9 mouse cellular contexts compared by ENCODE assay signal in genomic region chr10:69652660-69653059, GRCm38 (mm10).
DNase-seq lines count a peak whose midpoint lies in the region; ATAC-seq and TF ChIP-seq lines count a peak whose summit lies in the region.
"Had no signal": no experiment of that assay in that cellular context is flagged by ENCODE, and none has a peak within 500 bp of the region (broad histone marks: within the 10 kb centered on the region; RNA-seq: fewer than 3 reads in every experiment).

No protein-coding gene starts in this region.

- no peaks in the 10 kb centered on the region for H3K27me3 ChIP-seq in forebrain, embryonic 11.5 days (ENCODE audit: control insufficient read depth, insufficient read depth, low read length)
- H3K27me3 ChIP-seq in forebrain, postnatal 0 days (ENCODE audit: insufficient read depth, low read length) = no peaks in the 10 kb centered on the region
- H3K27me3 ChIP-seq: hindbrain, embryonic 15.5 days had no signal

- no peak overlapping the region for H3K4me2 ChIP-seq in forebrain, embryonic 11.5 days (ENCODE audit: low read depth, low read length, severe bottlenecking)
- H3K4me2 ChIP-seq in forebrain, postnatal 0 days (ENCODE audit: low read depth) = no peak overlapping the region
- H3K4me2 ChIP-seq: hindbrain, embryonic 15.5 days had no signal

- no peak overlapping the region for H3K4me3 ChIP-seq in forebrain, embryonic 11.5 days (ENCODE audit: low read depth, low read length)
- no peak overlapping the region for H3K4me3 ChIP-seq in forebrain, postnatal 0 days (ENCODE audit: low read depth, low read length)
- H3K4me3 ChIP-seq: hindbrain, embryonic 15.5 days had no signal

- no peaks in the 10 kb centered on the region for H3K4me1 ChIP-seq in forebrain, embryonic 11.5 days (replicated peaks; ENCODE audit: control insufficient read depth, insufficient read depth, low read length)
- peaks cover 14% of the 10 kb centered on the region for H3K4me1 ChIP-seq in forebrain, postnatal 0 days (ENCODE audit: insufficient read depth)

- H3K36me3 ChIP-seq in forebrain, embryonic 11.5 days (ENCODE audit: control insufficient read depth, insufficient read depth, low read length) = no peaks in the 10 kb centered on the region
- H3K36me3 ChIP-seq in forebrain, postnatal 0 days (ENCODE audit: insufficient read depth) = no peaks in the 10 kb centered on the region
- H3K36me3 ChIP-seq: hindbrain, embryonic 15.5 days had no signal

- peak; percentile 39 to 50 for ATAC-seq in hematopoietic stem cell, adult 5-6 weeks (replicated peaks in 1 of 2; ENCODE audit: insufficient read depth in 1 of 2, low FRiP score in 2 of 2, low TSS enrichment in 1 of 2, low read depth in 1 of 2, poor library complexity in 2 of 2, severe bottlenecking in 2 of 2)
- ATAC-seq in forebrain, embryonic 11.5 days (replicated peaks; ENCODE audit: low FRiP score) = no peak
- no peak for ATAC-seq in forebrain, postnatal 0 days
- ATAC-seq in frontal cortex, adult (ENCODE audit: low TSS enrichment) = no peak

- TF ChIP-seq CTCF in forebrain, postnatal 0 days (IDR thresholded peaks at IDR 0.05; ENCODE audit: low read depth) = no peak

- no peaks in the 10 kb centered on the region for H3K9me3 ChIP-seq in forebrain, embryonic 11.5 days (ENCODE audit: control insufficient read depth, low read length)
- H3K9me3 ChIP-seq in forebrain, postnatal 0 days (ENCODE audit: low read length) = no peaks in the 10 kb centered on the region
- H3K9me3 ChIP-seq: hindbrain, embryonic 15.5 days had no signal

- WGBS in forebrain, embryonic 11.5 days = 82% methylated on average over 5 of the region's 5 CpGs
- 44% methylated on average over 5 of the region's 5 CpGs for WGBS in forebrain, postnatal 0 days

- no peak overlapping the region for H3K27ac ChIP-seq in forebrain, embryonic 11.5 days (ENCODE audit: low read depth, low read length)
- H3K27ac ChIP-seq in forebrain, postnatal 0 days (ENCODE audit: low read depth, low read length) = no peak overlapping the region
- H3K27ac ChIP-seq: hindbrain, embryonic 15.5 days had no signal

- H3K9ac ChIP-seq in forebrain, embryonic 11.5 days (ENCODE audit: low read length) = no peak overlapping the region
- no peak overlapping the region for H3K9ac ChIP-seq in forebrain, postnatal 0 days
- H3K9ac ChIP-seq: hindbrain, embryonic 15.5 days had no signal

- peak; percentile 18 to 28 for DNase-seq in urinary bladder, postnatal 36 days (ENCODE audit: low spot score in 2 of 2)
- DNase-seq in urinary bladder, postnatal 10 days (ENCODE audit: low spot score) = no peak
- DNase-seq in gastrocnemius, adult 18-20 months (ENCODE audit: low spot score) = peak; percentile 38
- DNase-seq in forebrain, embryonic 11.5 days (ENCODE audit: low spot score) = no peak
- DNase-seq in embryo, embryonic 10 days (ENCODE audit: low spot score) = no peak
- DNase-seq in forebrain, postnatal 0 days = no peak

Comparison
In these comparisons a context has a peak if more than half of its experiments do, and no peak if none do; other contexts are left out.
1. DNase-seq: peak in urinary bladder, postnatal 36 days (2 of 2) and gastrocnemius, adult 18-20 months (single experiment); none in urinary bladder, postnatal 10 days (single experiment), forebrain, embryonic 11.5 days (single experiment), embryo, embryonic 10 days (single experiment) and forebrain, postnatal 0 days (single experiment).
2. ATAC-seq: peak in hematopoietic stem cell, adult 5-6 weeks (2 of 2); none in forebrain, embryonic 11.5 days (single experiment), forebrain, postnatal 0 days (single experiment) and frontal cortex, adult (single experiment).